15 mouse cellular contexts compared by ENCODE assay signal in the genomic region with DNA sequence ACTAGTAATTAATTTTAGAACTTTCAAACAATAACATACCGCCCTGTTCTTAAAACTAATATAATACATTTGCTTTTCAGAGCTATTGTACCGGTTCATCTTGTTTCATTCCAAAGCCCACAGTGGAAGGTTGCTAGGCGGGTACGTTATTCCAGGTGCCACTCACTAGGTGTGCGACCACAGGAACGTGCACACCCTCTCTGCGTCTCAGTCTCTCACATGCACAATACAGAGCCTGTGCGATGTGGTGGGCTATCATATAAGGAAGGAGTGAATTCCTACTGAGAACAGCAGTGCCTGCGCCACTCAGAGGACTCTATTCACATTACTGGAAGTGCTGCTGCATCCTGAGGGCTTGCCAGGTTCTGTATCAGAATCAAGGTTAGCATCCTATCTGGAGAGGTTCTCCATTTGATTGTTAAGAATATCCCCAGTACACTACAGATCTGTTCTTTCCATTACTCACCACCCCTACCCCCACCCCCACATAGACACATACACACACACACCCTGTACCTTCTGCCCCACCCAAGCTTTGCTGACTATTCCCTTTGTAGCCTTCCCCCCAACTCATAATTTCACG. TPM values are rescaled to one million over a fixed set of nuclear protein-coding genes. Genes with fewer than 3 reads are reported as not detected.
A peak's percentile ranks its signal among the peaks of the same experiment; 100 is the strongest.
DNase-seq lines count a peak whose midpoint lies in the region; ATAC-seq and TF ChIP-seq lines count a peak whose summit lies in the region.
"Had no signal": no experiment of that assay in that cellular context is flagged by ENCODE, and none has a peak within 500 bp of the region (broad histone marks: within the 10 kb centered on the region; RNA-seq: fewer than 3 reads in every experiment).

No protein-coding gene starts in this region.

- H3K27ac ChIP-seq in embryonic facial prominence, embryonic 12.5 days: peak overlapping the region; percentile 65; the same call in 1 of the 2 replicates
- H3K27ac ChIP-seq in embryonic facial prominence, embryonic 10.5 days (replicated peaks): no peak overlapping the region
- H3K27ac ChIP-seq in hindbrain, embryonic 12.5 days: peak overlapping the region; percentile 4; the same call in 1 of the 2 replicates
- no peak overlapping the region for H3K27ac ChIP-seq in hindbrain, postnatal 0 days
- H3K27ac ChIP-seq in lung, embryonic 16.5 days (ENCODE audit: low read length): peak overlapping the region; percentile 66
- peak overlapping the region; percentile 72 for H3K27ac ChIP-seq in stomach, embryonic 16.5 days (ENCODE audit: low read length)

- peaks cover 24% of the 10 kb centered on the region for H3K36me3 ChIP-seq in embryonic facial prominence, embryonic 12.5 days
- H3K36me3 ChIP-seq in embryonic facial prominence, embryonic 10.5 days (replicated peaks): peaks cover 35% of the 10 kb centered on the region
- H3K36me3 ChIP-seq in hindbrain, embryonic 12.5 days: 0 out of 2 replicates have a peak, but pooled peaks cover 5% of the 10 kb centered on the region
- no peaks in the 10 kb centered on the region for H3K36me3 ChIP-seq in hindbrain, postnatal 0 days (ENCODE audit: insufficient read depth, low read length)
- H3K36me3 ChIP-seq in lung, embryonic 16.5 days (ENCODE audit: control insufficient read depth, insufficient read depth, low read length): peaks cover 13% of the 10 kb centered on the region
- H3K36me3 ChIP-seq in stomach, embryonic 16.5 days (ENCODE audit: control insufficient read depth, insufficient read depth, low read length): peaks cover 10% of the 10 kb centered on the region; the same call in 1 of the 2 replicates

- DNase-seq in embryonic facial prominence, embryonic 10.5 days (ENCODE audit: low spot score): no peak
- no peak for DNase-seq in hindbrain, postnatal 0 days (ENCODE audit: low spot score)
- DNase-seq in lung, postnatal 14 days: no peak
- DNase-seq in urinary bladder, adult 18-20 months (ENCODE audit: low spot score in 2 of 2): no peak
- DNase-seq: cerebellum, postnatal 14 days; liver, postnatal 0 days; thymus, postnatal 14 days had no signal

- no peak overlapping the region for H3K4me2 ChIP-seq in embryonic facial prominence, embryonic 12.5 days (replicated peaks)
- H3K4me2 ChIP-seq in hindbrain, embryonic 12.5 days (replicated peaks): no peak overlapping the region
- no peak overlapping the region for H3K4me2 ChIP-seq in hindbrain, postnatal 0 days (ENCODE audit: low read depth, low read length)
- no peak overlapping the region for H3K4me2 ChIP-seq in lung, embryonic 16.5 days (ENCODE audit: low read depth, low read length)
- H3K4me2 ChIP-seq in stomach, embryonic 16.5 days (ENCODE audit: low read depth, low read length): 0 out of 2 replicates have a peak overlapping the region, but pooled peaks have one; percentile 6
- H3K4me2 ChIP-seq: midbrain, embryonic 11.5 days had no signal

- no peak for ATAC-seq in embryonic facial prominence, embryonic 12.5 days (ENCODE audit: insufficient number of reproducible peaks, insufficient read depth, low FRiP score, low TSS enrichment)
- ATAC-seq in hindbrain, embryonic 12.5 days (ENCODE audit: low FRiP score): no peak
- ATAC-seq in hindbrain, postnatal 0 days: no peak
- ATAC-seq in lung, embryonic 16.5 days (ENCODE audit: low read depth): no peak
- peak; percentile 25; the same call in 1 of the 2 replicates for ATAC-seq in stomach, embryonic 16.5 days (ENCODE audit: insufficient read depth, low FRiP score)
- ATAC-seq: activated CD4-positive, CD25-positive, alpha-beta regulatory T cell, adult 4 months; intestine, postnatal 0 days; liver, postnatal 0 days had no signal

- H3K4me1 ChIP-seq in embryonic facial prominence, embryonic 12.5 days: peaks cover 22% of the 10 kb centered on the region
- H3K4me1 ChIP-seq in embryonic facial prominence, embryonic 10.5 days: peaks cover 31% of the 10 kb centered on the region
- H3K4me1 ChIP-seq in hindbrain, embryonic 12.5 days: peaks cover 27% of the 10 kb centered on the region
- peaks cover 5% of the 10 kb centered on the region; the same call in 1 of the 2 replicates for H3K4me1 ChIP-seq in hindbrain, postnatal 0 days (ENCODE audit: insufficient read depth, low read length)
- peaks cover 30% of the 10 kb centered on the region for H3K4me1 ChIP-seq in lung, embryonic 16.5 days (replicated peaks; ENCODE audit: control insufficient read depth, insufficient read depth, low read length)
- peaks cover 24% of the 10 kb centered on the region for H3K4me1 ChIP-seq in stomach, embryonic 16.5 days (ENCODE audit: control insufficient read depth, insufficient read depth, low read length)

- no peaks in the 10 kb centered on the region for H3K27me3 ChIP-seq in embryonic facial prominence, embryonic 12.5 days
- no peaks in the 10 kb centered on the region for H3K27me3 ChIP-seq in embryonic facial prominence, embryonic 10.5 days (replicated peaks; ENCODE audit: low read depth, poor library complexity, severe bottlenecking)
- H3K27me3 ChIP-seq in hindbrain, embryonic 12.5 days: no peaks in the 10 kb centered on the region
- H3K27me3 ChIP-seq in hindbrain, postnatal 0 days (ENCODE audit: insufficient read depth, low read length): no peaks in the 10 kb centered on the region
- H3K27me3 ChIP-seq in lung, embryonic 16.5 days (ENCODE audit: control insufficient read depth, insufficient read depth, low read depth, low read length): no peaks in the 10 kb centered on the region
- no peaks in the 10 kb centered on the region for H3K27me3 ChIP-seq in stomach, embryonic 16.5 days (ENCODE audit: control insufficient read depth, insufficient read depth, low read length)
- H3K27me3 ChIP-seq: CH12.LX had no signal

- TF ChIP-seq CTCF in hindbrain, postnatal 0 days (IDR thresholded peaks at IDR 0.05; ENCODE audit: low read depth): no peak

- 82% methylated on average over 10 of the region's 10 CpGs for WGBS in embryonic facial prominence, embryonic 12.5 days
- 87% methylated on average over 10 of the region's 10 CpGs for WGBS in embryonic facial prominence, embryonic 10.5 days
- 77% methylated on average over 10 of the region's 10 CpGs for WGBS in hindbrain, embryonic 12.5 days
- WGBS in hindbrain, postnatal 0 days: 78% methylated on average over 10 of the region's 10 CpGs
- 45% methylated on average over 10 of the region's 10 CpGs for WGBS in lung, embryonic 16.5 days
- WGBS in stomach, embryonic 16.5 days: 40% methylated on average over 10 of the region's 10 CpGs

- no peaks in the 10 kb centered on the region for H3K9me3 ChIP-seq in embryonic facial prominence, embryonic 12.5 days
- no peaks in the 10 kb centered on the region for H3K9me3 ChIP-seq in embryonic facial prominence, embryonic 10.5 days
- H3K9me3 ChIP-seq in hindbrain, embryonic 12.5 days (replicated peaks): 0 out of 2 replicates have a peak, but pooled peaks cover 2% of the 10 kb centered on the region
- no peaks in the 10 kb centered on the region for H3K9me3 ChIP-seq in hindbrain, postnatal 0 days (ENCODE audit: low read length)
- H3K9me3 ChIP-seq in lung, embryonic 16.5 days (ENCODE audit: control insufficient read depth, low read length): peaks cover 3% of the 10 kb centered on the region; the same call in 1 of the 2 replicates
- H3K9me3 ChIP-seq in stomach, embryonic 16.5 days (replicated peaks; ENCODE audit: control insufficient read depth, low read length): 0 out of 2 replicates have a peak, but pooled peaks cover 3% of the 10 kb centered on the region

- no peak overlapping the region for H3K4me3 ChIP-seq in embryonic facial prominence, embryonic 12.5 days
- no peak overlapping the region for H3K4me3 ChIP-seq in embryonic facial prominence, embryonic 10.5 days
- H3K4me3 ChIP-seq in hindbrain, embryonic 12.5 days: no peak overlapping the region
- H3K4me3 ChIP-seq in hindbrain, postnatal 0 days (ENCODE audit: low read length): no peak overlapping the region
- H3K4me3 ChIP-seq in lung, embryonic 16.5 days (ENCODE audit: low read length): no peak overlapping the region
- no peak overlapping the region for H3K4me3 ChIP-seq in stomach, embryonic 16.5 days (replicated peaks; ENCODE audit: low read length)

- H3K9ac ChIP-seq in embryonic facial prominence, embryonic 12.5 days: no peak overlapping the region
- H3K9ac ChIP-seq in hindbrain, embryonic 12.5 days: no peak overlapping the region
- no peak overlapping the region for H3K9ac ChIP-seq in hindbrain, postnatal 0 days (replicated peaks; ENCODE audit: low read length)
- H3K9ac ChIP-seq in lung, embryonic 16.5 days (ENCODE audit: low read length): no peak overlapping the region; the same call in 1 of the 2 replicates
- H3K9ac ChIP-seq in stomach, embryonic 16.5 days (ENCODE audit: low read length): no peak overlapping the region
- H3K9ac ChIP-seq: liver, postnatal 0 days had no signal

RNA-seq across cellular contexts. Expression of gene Ncaph, which starts 4.2 kb away (rescaled TPM):
- 91.3 and 96.2 TPM in 2 replicates for polyA plus RNA-seq in embryonic facial prominence, embryonic 12.5 days (2016; fragmentation: Nextera tagmentation; extraction: Ambion mirVana)
- polyA plus RNA-seq in embryonic facial prominence, embryonic 10.5 days (2016; fragmentation: Nextera tagmentation; extraction: Ambion mirVana): 116 and 117 TPM in 2 replicates
- polyA plus RNA-seq in hindbrain, embryonic 12.5 days (2016; fragmentation: Nextera tagmentation; extraction: Ambion mirVana): 58.5 and 62.6 TPM in 2 replicates
- 13.7 and 15.9 TPM in 2 replicates for total RNA-seq in hindbrain, postnatal 0 days (2014; rRNA removed)
- polyA plus RNA-seq in hindbrain, postnatal 0 days (2015; fragmentation: Nextera tagmentation; extraction: Ambion mirVana): 13.0 and 15.6 TPM in 2 replicates
- polyA plus RNA-seq in lung, embryonic 16.5 days (2015; fragmentation: Nextera tagmentation; extraction: Ambion mirVana): 102 and 108 TPM in 2 replicates
- 66.1 and 71.3 TPM in 2 replicates for polyA plus RNA-seq in stomach, embryonic 16.5 days (2015; fragmentation: Nextera tagmentation; extraction: Ambion mirVana)

RNA-seq across cellular contexts. Expression of gene Itpripl1, which starts 5.3 kb away (rescaled TPM):
- 18.8 and 22.1 TPM in 2 replicates for polyA plus RNA-seq in embryonic facial prominence, embryonic 12.5 days (2016; fragmentation: Nextera tagmentation; extraction: Ambion mirVana)
- 14.6 and 17.4 TPM in 2 replicates for polyA plus RNA-seq in embryonic facial prominence, embryonic 10.5 days (2016; fragmentation: Nextera tagmentation; extraction: Ambion mirVana)
- polyA plus RNA-seq in hindbrain, embryonic 12.5 days (2016; fragmentation: Nextera tagmentation; extraction: Ambion mirVana): 13.9 and 16.7 TPM in 2 replicates
- total RNA-seq in hindbrain, postnatal 0 days (2014; rRNA removed): 11.5 and 14.6 TPM in 2 replicates
- polyA plus RNA-seq in hindbrain, postnatal 0 days (2015; fragmentation: Nextera tagmentation; extraction: Ambion mirVana): 11.0 and 12.4 TPM in 2 replicates
- polyA plus RNA-seq in lung, embryonic 16.5 days (2015; fragmentation: Nextera tagmentation; extraction: Ambion mirVana): 29.3 and 29.4 TPM in 2 replicates
- polyA plus RNA-seq in stomach, embryonic 16.5 days (2015; fragmentation: Nextera tagmentation; extraction: Ambion mirVana): 28.0 and 29.7 TPM in 2 replicates

Comparison
In these comparisons a context has a peak if more than half of its experiments do, and no peak if none do; other contexts are left out.
1. H3K27ac ChIP-seq: peak in embryonic facial prominence, embryonic 12.5 days (single experiment), hindbrain, embryonic 12.5 days (single experiment), lung, embryonic 16.5 days (single experiment) and stomach, embryonic 16.5 days (single experiment); none in embryonic facial prominence, embryonic 10.5 days (single experiment) and hindbrain, postnatal 0 days (single experiment).